Mouse (Mus musculus): ENCODE measurements around the gene Clcn5. TPM values are rescaled to one million over a fixed set of nuclear protein-coding genes. Genes with fewer than 3 reads are reported as not detected.

Clcn5 gene
- total and polyA plus RNA-seq, 2 experiments: 1.1 to 7.5 TPM

- WGBS: 84% methylated on average over 6 of the region's 6 CpGs
Measured at GRCm38 (mm10) chrX:7156026-7156732, 163.0 kb downstream of the Clcn5 start.

GRCm38 (mm10) chrX:7150129-7150528 lies 169.0 kb downstream of the Clcn5 start:
- Histone ChIP-seq H3K36me3 (ENCODE audit: control insufficient read depth, insufficient read depth, low read length) (no peaks in the 10 kb centered on the region), H3K4me1 (ENCODE audit: control insufficient read depth, insufficient read depth, low read length) (no peaks in the 10 kb centered on the region), H3K27me3 (ENCODE audit: control insufficient read depth, insufficient read depth, low read length) (no peaks in the 10 kb centered on the region), H3K4me3 (ENCODE audit: insufficient read depth, low read depth, low read length) (no peak overlapping the region), H3K9ac (ENCODE audit: low read depth, low read length) (no peak overlapping the region), H3K27ac (replicated peaks; ENCODE audit: insufficient read depth, low read depth, low read length) (no peak overlapping the region), H3K79me2 (ENCODE audit: control insufficient read depth, insufficient read depth, low read length) (no peaks in the 10 kb centered on the region)
- DNase-seq (ENCODE audit: extremely low read depth, low read depth, low spot score): no peak
- no peak for TF ChIP-seq CTCF (IDR thresholded peaks at IDR 0.05; ENCODE audit: low read depth, low read length)
- no peak for TF ChIP-seq POLR2A (IDR thresholded peaks at IDR 0.05; ENCODE audit: extremely low read depth, insufficient read depth, low read length)
- WGBS: 55% methylated on average over 4 of the region's 4 CpGs

More at GRCm38 (mm10) chrX:7156026-7156732, 163.0 kb downstream of the Clcn5 start:
- H3K27ac ChIP-seq (replicated peaks; ENCODE audit: insufficient read depth, low read depth, low read length): no peak overlapping the region
- DNase-seq (ENCODE audit: extremely low read depth, low read depth, low spot score): no peak
- H3K4me3 ChIP-seq (ENCODE audit: insufficient read depth, low read depth, low read length): no peak overlapping the region
- H3K79me2 ChIP-seq (ENCODE audit: control insufficient read depth, insufficient read depth, low read length): no peaks in the 10 kb centered on the region
- no peaks in the 10 kb centered on the region for H3K27me3 ChIP-seq (ENCODE audit: control insufficient read depth, insufficient read depth, low read length)
- no peak overlapping the region for H3K9ac ChIP-seq (ENCODE audit: low read depth, low read length)
- no peak for TF ChIP-seq POLR2A (IDR thresholded peaks at IDR 0.05; ENCODE audit: extremely low read depth, insufficient read depth, low read length)
- TF ChIP-seq CTCF (IDR thresholded peaks at IDR 0.05; ENCODE audit: low read depth, low read length): no peak
- no peaks in the 10 kb centered on the region; the same call in 1 of the 2 replicates for H3K36me3 ChIP-seq (ENCODE audit: control insufficient read depth, insufficient read depth, low read length)
- H3K4me1 ChIP-seq (ENCODE audit: control insufficient read depth, insufficient read depth, low read length): no peaks in the 10 kb centered on the region

- no peak overlapping the region for H3K27ac ChIP-seq (replicated peaks; ENCODE audit: insufficient read depth, low read depth, low read length)
- H3K79me2 ChIP-seq (ENCODE audit: control insufficient read depth, insufficient read depth, low read length): no peaks in the 10 kb centered on the region
- H3K27me3 ChIP-seq (ENCODE audit: control insufficient read depth, insufficient read depth, low read length): no peaks in the 10 kb centered on the region
- TF ChIP-seq POLR2A (IDR thresholded peaks at IDR 0.05; ENCODE audit: extremely low read depth, insufficient read depth, low read length): no peak
- no peak for TF ChIP-seq CTCF (IDR thresholded peaks at IDR 0.05; ENCODE audit: low read depth, low read length)
- no peak overlapping the region for H3K9ac ChIP-seq (ENCODE audit: low read depth, low read length)
- H3K4me3 ChIP-seq (ENCODE audit: insufficient read depth, low read depth, low read length): no peak overlapping the region
- H3K4me1 ChIP-seq (ENCODE audit: control insufficient read depth, insufficient read depth, low read length): no peaks in the 10 kb centered on the region
- WGBS: 63% methylated on average over 7 of the region's 7 CpGs
- no peak for DNase-seq (ENCODE audit: extremely low read depth, low read depth, low spot score)
- no peaks in the 10 kb centered on the region for H3K36me3 ChIP-seq (ENCODE audit: control insufficient read depth, insufficient read depth, low read length)
Measured at GRCm38 (mm10) chrX:7146156-7146555, 173.0 kb downstream of the Clcn5 start.

GRCm38 (mm10) chrX:7121618-7122280 lies 197.4 kb downstream of the Clcn5 start:
- H3K36me3 ChIP-seq (ENCODE audit: control insufficient read depth, insufficient read depth, low read length): no peaks in the 10 kb centered on the region
- H3K4me1 ChIP-seq (ENCODE audit: control insufficient read depth, insufficient read depth, low read length): no peaks in the 10 kb centered on the region
- no peaks in the 10 kb centered on the region for H3K79me2 ChIP-seq (ENCODE audit: control insufficient read depth, insufficient read depth, low read length)
- no peak for DNase-seq (ENCODE audit: extremely low read depth, low read depth, low spot score)
- H3K27ac ChIP-seq (replicated peaks; ENCODE audit: insufficient read depth, low read depth, low read length): no peak overlapping the region
- WGBS: 75% methylated on average over 4 of the region's 4 CpGs
- H3K9ac ChIP-seq (ENCODE audit: low read depth, low read length): no peak overlapping the region
- no peaks in the 10 kb centered on the region for H3K27me3 ChIP-seq (ENCODE audit: control insufficient read depth, insufficient read depth, low read length)
- no peak overlapping the region for H3K4me3 ChIP-seq (ENCODE audit: insufficient read depth, low read depth, low read length)
- TF ChIP-seq POLR2A (IDR thresholded peaks at IDR 0.05; ENCODE audit: extremely low read depth, insufficient read depth, low read length) (no peak), CTCF (IDR thresholded peaks at IDR 0.05; ENCODE audit: low read depth, low read length) (no peak)

- TF ChIP-seq POLR2A (IDR thresholded peaks at IDR 0.05; ENCODE audit: extremely low read depth, insufficient read depth, low read length) (no peak), CTCF (IDR thresholded peaks at IDR 0.05; ENCODE audit: low read depth, low read length) (no peak)
- Histone ChIP-seq H3K4me1 (ENCODE audit: control insufficient read depth, insufficient read depth, low read length) (no peaks in the 10 kb centered on the region), H3K36me3 (ENCODE audit: control insufficient read depth, insufficient read depth, low read length) (no peaks in the 10 kb centered on the region), H3K27me3 (ENCODE audit: control insufficient read depth, insufficient read depth, low read length) (no peaks in the 10 kb centered on the region), H3K9ac (ENCODE audit: low read depth, low read length) (no peak overlapping the region), H3K79me2 (ENCODE audit: control insufficient read depth, insufficient read depth, low read length) (no peaks in the 10 kb centered on the region), H3K27ac (replicated peaks; ENCODE audit: insufficient read depth, low read depth, low read length) (no peak overlapping the region), H3K4me3 (ENCODE audit: insufficient read depth, low read depth, low read length) (no peak overlapping the region)
- WGBS: 97% methylated on average over 3 of the region's 3 CpGs
- no peak for DNase-seq (ENCODE audit: extremely low read depth, low read depth, low spot score)
Measured at GRCm38 (mm10) chrX:7114885-7115284, 204.3 kb downstream of the Clcn5 start.

Other genes with a start within 250 kb of the Clcn5 start
- 0.37 and 0.47 TPM in 2 replicates for gene Usp27x, start 56.5 kb upstream of the Clcn5 start, total RNA-seq (2014; rRNA removed)
- 0.21 and 0.31 TPM in 2 replicates for gene Usp27x, start 56.5 kb upstream of the Clcn5 start, polyA plus RNA-seq (2012; rRNA removed)

Data from liver, adult 2 months (tissue).